Mouse (Mus musculus): ENCODE results near the gene Crim1. TPM values are rescaled to one million over a fixed set of nuclear protein-coding genes. Genes with fewer than 3 reads are reported as not detected.

Crim1 gene
- polyA plus RNA-seq (2017; shearing (Covaris generic)): 10 to 100 TPM; 19.0 to 36.4 TPM

DNA sequence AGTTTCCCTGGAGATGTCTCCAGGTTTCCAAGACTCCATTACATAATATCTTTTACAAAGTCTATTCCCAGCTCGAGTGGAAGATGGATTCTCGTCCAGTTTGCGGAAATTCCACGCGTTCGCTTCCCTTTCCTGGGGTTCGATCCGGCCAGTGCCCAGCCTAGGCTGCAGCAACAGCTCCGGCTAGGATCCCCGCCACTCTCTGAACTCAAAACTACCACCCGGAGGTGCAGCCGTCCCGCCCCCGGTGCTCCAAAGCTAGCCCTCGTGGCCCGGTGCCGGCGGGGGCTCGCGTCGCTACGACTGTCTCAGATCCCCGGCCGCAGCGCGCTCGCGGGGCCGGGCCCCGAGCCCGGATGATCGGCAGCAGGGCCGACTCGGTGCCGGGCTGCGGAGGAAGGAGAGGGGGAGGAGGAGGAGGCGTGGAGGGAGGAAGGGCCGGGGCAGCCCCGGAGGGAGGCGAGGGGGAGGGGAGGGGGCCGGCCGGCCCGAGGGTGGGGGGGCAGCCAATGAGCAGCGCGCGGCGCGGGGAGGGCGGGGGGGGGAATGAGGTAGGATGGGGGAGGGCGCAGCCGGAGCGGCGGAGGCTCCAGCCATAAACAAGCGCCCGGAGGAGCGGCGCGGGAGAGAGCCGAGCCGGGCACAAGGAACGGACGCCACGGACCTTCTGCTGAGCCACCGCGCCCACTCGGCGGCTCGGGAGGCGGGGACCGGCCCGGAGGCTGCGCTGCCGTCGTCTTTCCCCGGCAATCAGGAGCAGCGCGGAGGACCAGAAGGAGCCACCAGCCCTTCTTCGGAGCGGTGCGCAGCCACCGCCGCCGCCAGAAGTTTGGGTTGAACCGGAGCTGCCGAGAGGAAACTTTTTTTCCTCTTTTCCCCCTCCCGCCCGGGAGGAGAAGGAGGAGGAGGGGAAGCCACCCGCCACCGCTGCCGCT is at the start of gene Crim1:
Crim1 (plus strand) TSS at position 623 of the 935 bp plus-strand sequence.

DNA sequence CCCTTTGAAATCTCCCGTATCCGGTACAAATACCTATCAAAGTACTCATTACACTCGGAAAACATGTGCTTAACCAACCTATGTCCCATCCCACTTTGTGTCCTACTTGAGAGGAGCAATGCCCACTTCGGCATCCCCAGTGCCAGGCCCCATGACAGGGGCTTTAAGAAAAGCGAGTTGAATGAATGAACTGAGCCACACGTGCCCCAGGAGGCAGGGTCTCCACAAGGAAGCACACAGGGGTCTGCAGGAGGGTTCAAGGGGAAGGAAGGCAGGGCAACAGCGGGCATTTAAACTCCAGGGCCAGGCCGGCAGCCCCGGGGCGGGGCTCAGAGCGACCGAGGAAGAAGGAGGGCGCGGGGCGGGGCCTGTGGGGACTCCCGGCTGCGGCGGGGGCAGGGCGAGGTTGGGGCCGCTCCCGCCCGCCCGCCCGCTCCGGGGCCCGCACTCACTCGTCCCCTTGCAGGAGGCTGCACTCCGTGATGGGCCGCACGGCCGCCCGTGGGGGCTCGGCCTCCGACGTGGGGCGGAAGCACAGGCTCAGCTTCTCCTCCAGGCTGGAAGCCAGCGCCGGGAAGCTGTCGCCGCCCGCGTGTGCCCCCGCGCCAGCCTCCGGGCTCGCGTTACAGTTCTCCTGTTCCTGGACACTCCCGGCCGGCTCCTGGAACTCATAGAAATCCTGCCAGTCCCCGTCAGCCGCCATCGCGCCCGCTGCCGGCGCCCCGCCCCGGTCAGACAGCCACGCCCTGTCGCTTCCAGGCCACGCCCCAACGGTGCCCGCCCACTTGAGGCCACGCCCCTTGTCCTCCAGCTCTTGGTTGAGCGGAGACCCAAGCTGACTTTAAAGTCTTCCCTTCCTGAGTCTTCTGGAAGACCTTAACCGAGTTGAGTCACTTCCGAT is 217.6 kb downstream of the Crim1 start, which contains the start of gene Fez2:
Fez2 (minus strand) TSS at position 772 of the 901 bp plus-strand sequence.

Other genes starting within 250 kb of the Crim1 start
- gene Fez2, start 217.9 kb downstream of the Crim1 start, polyA plus RNA-seq (2017; shearing (Covaris generic)): 10 to 100 TPM; 26.5 to 31.4 TPM

Measured in activated CD4-positive, CD25-positive, alpha-beta regulatory T cell (primary cell).